Mouse (Mus musculus): ENCODE results near the gene Usp43.

DNA sequence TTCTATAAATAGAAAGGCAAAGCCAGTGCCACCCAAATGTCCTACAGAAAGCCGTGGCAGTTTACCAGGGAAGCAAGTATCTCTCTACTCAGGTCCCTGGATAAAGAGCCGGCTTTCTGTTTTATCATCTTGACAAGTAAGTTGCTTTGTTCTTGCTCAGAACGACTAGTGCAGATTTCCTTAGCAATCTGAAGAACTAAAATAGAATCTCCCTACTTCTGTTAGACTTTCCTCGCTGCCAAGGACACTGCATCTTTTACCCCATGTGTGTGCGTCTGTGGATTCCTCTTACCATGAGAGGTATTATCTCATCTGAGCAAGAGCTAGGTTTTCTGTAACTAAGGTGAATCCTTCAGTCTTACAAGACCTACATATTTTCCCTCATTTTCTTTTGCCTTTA lies 33.4 kb downstream of the Usp43 start:
- TF ChIP-seq POLR2A (IDR thresholded peaks at IDR 0.05; ENCODE audit: control insufficient read depth, low read depth, low read length) (no peak), CTCF (IDR thresholded peaks at IDR 0.05; ENCODE audit: control insufficient read depth, insufficient read depth, insufficient replicate concordance, low read depth, low read length) (no peak)
